Mouse (Mus musculus) forebrain, postnatal 0 days (tissue): ENCODE results near the gene Pla2g4f. TPM values are rescaled to one million over a fixed set of nuclear protein-coding genes. Genes with fewer than 3 reads are reported as not detected.

Source experiments
- ATAC-seq: fragments of 200-750 bp; cut with Nextera tagmentation; 2 replicates; pipeline ENCODE4 v1.8.0; 2017; ENCODE audit warnings: mild to moderate bottlenecking, moderate library complexity
- DNase-seq: peaks from one replicate; pipeline ENCODE4 v3.0.0-alpha.2; 2015
- H3K27ac ChIP-seq: fragments of 300-500 bp; sonication (generic); 2 replicates; pipeline ENCODE4 v1.5.1; 2014; ENCODE audit warnings: low read depth, mild to moderate bottlenecking, antibody characterized with exemption, low read length, moderate library complexity, mixed read lengths
- H3K27me3 ChIP-seq: fragments of 300-500 bp; sonication (generic); 2 replicates; pipeline ENCODE4 v1.6.1; 2014; ENCODE audit warnings: mild to moderate bottlenecking, low read length, mixed read lengths; ENCODE audit not compliant: insufficient read depth
- H3K36me3 ChIP-seq: fragments of 300-500 bp; sonication (generic); 2 replicates; pipeline ENCODE4 v1.6.1; 2014; ENCODE audit warnings: mild to moderate bottlenecking, moderate library complexity; ENCODE audit not compliant: insufficient read depth
- H3K4me1 ChIP-seq: fragments of 300-500 bp; sonication (generic); 2 replicates; pipeline ENCODE4 v1.6.1; 2014; ENCODE audit warnings: antibody characterized with exemption; ENCODE audit not compliant: insufficient read depth
- H3K4me2 ChIP-seq: fragments of 300-500 bp; sonication (generic); 2 replicates; pipeline ENCODE4 v1.6.1; 2014; ENCODE audit warnings: low read depth, mild to moderate bottlenecking, moderate library complexity
- H3K4me3 ChIP-seq: fragments of 300-500 bp; sonication (generic); 2 replicates; pipeline ENCODE4 v1.5.1; 2014; ENCODE audit warnings: low read depth, low read length, mixed read lengths
- H3K9ac ChIP-seq: fragments of 300-500 bp; sonication (generic); 2 replicates; pipeline ENCODE4 v1.6.1; 2014; ENCODE audit warnings: mild to moderate bottlenecking
- H3K9me3 ChIP-seq: fragments of 300-500 bp; sonication (generic); 2 replicates; pipeline ENCODE4 v1.6.1; 2016; ENCODE audit warnings: low read length
- CTCF ChIP-seq: sonication (generic); IDR thresholded peaks from 2 replicates; pipeline ENCODE4 v1.5.1; 2016; ENCODE audit warnings: antibody characterized with exemption, control low read depth, low read depth
- WGBS: fragments of 180-500 bp; shearing (Covaris S2); extraction: QIAGEN DNeasy Blood & Tissue Kit; methylation state at CpG from one replicate; pipeline ENCODE4 v1.1.7; 2014; 5-methylcytosine and 5-hydroxymethylcytosine counted together
- polyA plus RNA-seq: library from polyadenylated mRNA; unstranded; fragments of >200 nt; fragmentation: Nextera tagmentation; extraction: Ambion mirVana; gene quantifications from 2 replicates; pipeline ENCODE4 v1.2.1, GENCODE M21; 2015
- total RNA-seq: library from RNA; depleted of rRNA; stranded (reverse); fragments of >200 nt; gene quantifications from 2 replicates; pipeline ENCODE4 v1.2.3, GENCODE M21; 2014

Gene Pla2g4f
- total and polyA plus RNA-seq, 2 experiments from 2014 or later = not detected

GRCm38 (mm10) chr2:120296160-120296559, 17.8 kb downstream of the Pla2g4f start:
- no peaks in the 10 kb centered on the region for H3K9me3 ChIP-seq
- TF ChIP-seq CTCF = no peak
- no peak overlapping the region for H3K4me3 ChIP-seq
- no peak for DNase-seq
- no peak overlapping the region for H3K4me2 ChIP-seq
- no peaks in the 10 kb centered on the region for H3K27me3 ChIP-seq
- no peaks in the 10 kb centered on the region for H3K36me3 ChIP-seq
- H3K4me1 ChIP-seq = no peaks in the 10 kb centered on the region
- ATAC-seq = no peak
- no peak overlapping the region for H3K27ac ChIP-seq
- WGBS = 12% methylated on average over 2 of the region's 2 CpGs
- no peak overlapping the region for H3K9ac ChIP-seq

- no peak overlapping the region for H3K9ac ChIP-seq
- TF ChIP-seq CTCF = no peak
- no peaks in the 10 kb centered on the region for H3K9me3 ChIP-seq
- H3K27ac ChIP-seq = no peak overlapping the region
- no peak overlapping the region for H3K4me2 ChIP-seq
- no peaks in the 10 kb centered on the region for H3K4me1 ChIP-seq
- 89% methylated on average over 8 of the region's 9 CpGs for WGBS
- DNase-seq = no peak
- no peaks in the 10 kb centered on the region for H3K36me3 ChIP-seq
- no peak for ATAC-seq
- H3K4me3 ChIP-seq = no peak overlapping the region
- no peaks in the 10 kb centered on the region for H3K27me3 ChIP-seq
Measured at GRCm38 (mm10) chr2:120291471-120292078, 22.4 kb downstream of the Pla2g4f start.

- no peaks in the 10 kb centered on the region for H3K4me1 ChIP-seq
Measured at GRCm38 (mm10) chr2:120288995-120289394, 25.0 kb downstream of the Pla2g4f start, which contains the start of gene Pla2g4d. Gene Pla2g4d (minus strand): TSS chr2:120289197.

GRCm38 (mm10) chr2:120288401-120288800, 25.6 kb downstream of the Pla2g4f start:
- Histone ChIP-seq H3K4me3 (no peak overlapping the region), H3K9me3 (no peaks in the 10 kb centered on the region), H3K36me3 (no peaks in the 10 kb centered on the region), H3K27me3 (no peaks in the 10 kb centered on the region), H3K9ac (no peak overlapping the region), H3K4me2 (no peak overlapping the region), H3K4me1 (no peaks in the 10 kb centered on the region), H3K27ac (no peak overlapping the region)
- DNase-seq = no peak
- WGBS = 82% methylated on average over 3 of the region's 3 CpGs
- no peak for TF ChIP-seq CTCF
- ATAC-seq = no peak

More at GRCm38 (mm10) chr2:120288995-120289394, 25.0 kb downstream of the Pla2g4f start, which contains the start of gene Pla2g4d:
- Histone ChIP-seq H3K27ac (no peak within 1 kb of the TSS), H3K36me3 (no peaks in the 10 kb centered on the region), H3K27me3 (no peaks in the 10 kb centered on the region), H3K9ac (no peak within 1 kb of the TSS), H3K4me3 (no peak within 1 kb of the TSS), H3K4me2 (no peak within 1 kb of the TSS), H3K9me3 (no peaks in the 10 kb centered on the region)
- ATAC-seq (no peak), DNase-seq (no peak)
- WGBS = 79% methylated on average over 5 of the region's 5 CpGs
- TF ChIP-seq CTCF = no peak

- no peaks in the 10 kb centered on the region for H3K9me3 ChIP-seq
- TF ChIP-seq CTCF = no peak
- no peak for DNase-seq
- no peak overlapping the region for H3K27ac ChIP-seq
- no peak overlapping the region for H3K4me3 ChIP-seq
- H3K36me3 ChIP-seq = no peaks in the 10 kb centered on the region
- no peaks in the 10 kb centered on the region for H3K4me1 ChIP-seq
- 86% methylated on average over 4 of the region's 4 CpGs for WGBS
- no peak for ATAC-seq
- H3K27me3 ChIP-seq = no peaks in the 10 kb centered on the region
- no peak overlapping the region for H3K9ac ChIP-seq
- no peak overlapping the region for H3K4me2 ChIP-seq
Measured at GRCm38 (mm10) chr2:120285639-120286038, 28.3 kb downstream of the Pla2g4f start.

GRCm38 (mm10) chr2:120284705-120285104, 29.3 kb downstream of the Pla2g4f start:
- Histone ChIP-seq H3K27ac (no peak overlapping the region), H3K9ac (no peak overlapping the region), H3K4me3 (no peak overlapping the region), H3K4me2 (no peak overlapping the region), H3K36me3 (no peaks in the 10 kb centered on the region), H3K4me1 (no peaks in the 10 kb centered on the region), H3K27me3 (no peaks in the 10 kb centered on the region), H3K9me3 (no peaks in the 10 kb centered on the region)
- no peak for TF ChIP-seq CTCF
- DNase-seq = no peak
- ATAC-seq = no peak

- no peak for TF ChIP-seq CTCF
- 88% methylated on average over 5 of the region's 5 CpGs for WGBS
Measured at GRCm38 (mm10) chr2:120284094-120284493, 29.9 kb downstream of the Pla2g4f start.

More at GRCm38 (mm10) chr2:120284094-120284493, 29.9 kb downstream of the Pla2g4f start:
- DNase-seq = no peak
- no peak overlapping the region for H3K27ac ChIP-seq
- H3K4me3 ChIP-seq = no peak overlapping the region
- no peaks in the 10 kb centered on the region for H3K4me1 ChIP-seq
- no peaks in the 10 kb centered on the region for H3K27me3 ChIP-seq
- no peak for ATAC-seq
- H3K4me2 ChIP-seq = no peak overlapping the region
- H3K9me3 ChIP-seq = no peaks in the 10 kb centered on the region
- no peak overlapping the region for H3K9ac ChIP-seq
- H3K36me3 ChIP-seq = no peaks in the 10 kb centered on the region
